Mouse (Mus musculus) kidney, adult 2 months (tissue): ENCODE measurements at regions not wholly inside any gene's neighbourhood (a gene's known extent, or its start where the extent isn't known, plus 50 kb on each side); places are given as distances from the start of the nearest gene placed in this dataset.

Experiments used
- CTCF ChIP-seq: fragments of 200-500 bp; conservative IDR thresholded peaks from 2 replicates; pipeline ENCODE4 v1.5.1; 2011; ENCODE audit warnings: low read depth, mild to moderate bottlenecking, control low read depth, low read length, moderate library complexity, mixed read lengths; ENCODE audit not compliant: insufficient read depth, insufficient read length
- POLR2A ChIP-seq: fragments of 200-500 bp; IDR thresholded peaks from one replicate; pipeline ENCODE4 v1.6.1; 2011; ENCODE audit warnings: low read depth, low read length, control low read depth

DNA sequence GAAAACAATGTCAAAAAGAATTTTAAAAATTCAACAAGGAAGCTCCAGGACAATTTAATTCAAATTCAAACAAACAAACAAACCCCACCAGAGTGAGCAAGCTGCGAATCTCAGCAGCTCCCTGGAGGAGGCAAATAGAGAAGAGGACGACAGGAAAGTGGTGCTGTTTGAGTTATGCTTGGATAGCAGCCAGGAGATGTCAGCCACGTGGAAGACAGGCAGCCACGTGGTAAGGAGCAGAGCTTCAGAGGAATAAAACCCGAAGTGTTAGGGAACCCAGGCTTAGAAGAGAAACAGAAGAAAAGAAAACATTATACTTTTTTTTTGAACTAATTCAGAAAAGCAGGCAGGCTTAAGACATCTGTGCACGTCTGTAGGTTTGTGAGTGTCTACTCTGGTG is 108.2 kb upstream of the Parp11 start:
- TF ChIP-seq CTCF (no peak), POLR2A (no peak)
